Mouse (Mus musculus) heart, adult 2 months (tissue): ENCODE results near the gene Zfp266.

ENCODE experiments used
- CTCF ChIP-seq: fragments of 200-600 bp; IDR thresholded peaks from 2 replicates; pipeline ENCODE4 v1.8.1; 2022; ENCODE audit warnings: antibody characterized with exemption, mild to moderate bottlenecking, moderate library complexity
- EP300 ChIP-seq: fragments of 200-500 bp; IDR thresholded peaks from 2 replicates; pipeline ENCODE4 v1.6.1; 2011; ENCODE audit warnings: low read depth, low read length, control low read depth; ENCODE audit not compliant: insufficient read depth
- POLR2A ChIP-seq: fragments of 200-500 bp; IDR thresholded peaks from 2 replicates; pipeline ENCODE4 v1.6.1; 2011; ENCODE audit warnings: mild to moderate bottlenecking, low read depth, low read length, control low read depth; ENCODE audit not compliant: insufficient read depth

GRCm38 (mm10) chr9:20552698-20553097 lies 31.5 kb upstream of the Zfp266 start:
- no peak for TF ChIP-seq CTCF
- no peak for TF ChIP-seq POLR2A
- TF ChIP-seq EP300: no peak
